Mouse (Mus musculus) kidney, postnatal 14 days (tissue): ENCODE data around the gene Usp32.

Experiments used
- DNase-seq: peaks from one replicate; pipeline ENCODE4 v3.0.0; 2022; ENCODE audit warnings: mixed read lengths

The Usp32 gene

GRCm38 (mm10) chr11:85123267-85123992, 16.5 kb downstream of the Usp32 start:
- no peak for DNase-seq

- no peak for DNase-seq
Observed at GRCm38 (mm10) chr11:85122073-85122472, 17.9 kb downstream of the Usp32 start.

- DNase-seq: no peak
Observed at GRCm38 (mm10) chr11:85117160-85117559, 22.8 kb downstream of the Usp32 start.

GRCm38 (mm10) chr11:85116084-85116844, 23.7 kb downstream of the Usp32 start:
- DNase-seq: no peak

- no peak for DNase-seq
Observed at GRCm38 (mm10) chr11:85109957-85110356, 30.0 kb downstream of the Usp32 start.

GRCm38 (mm10) chr11:85107217-85107616, 32.7 kb downstream of the Usp32 start:
- no peak for DNase-seq

GRCm38 (mm10) chr11:85105836-85106235, 34.1 kb downstream of the Usp32 start:
- no peak for DNase-seq

GRCm38 (mm10) chr11:85103763-85104162, 36.2 kb downstream of the Usp32 start:
- no peak for DNase-seq

- no peak for DNase-seq
Observed at GRCm38 (mm10) chr11:85095116-85095515, 44.8 kb downstream of the Usp32 start.

GRCm38 (mm10) chr11:85086253-85086652, 53.7 kb downstream of the Usp32 start:
- DNase-seq: no peak

- DNase-seq: no peak
Observed at GRCm38 (mm10) chr11:85067871-85068270, 72.1 kb downstream of the Usp32 start.

- DNase-seq: no peak
Observed at GRCm38 (mm10) chr11:85058562-85058961, 81.4 kb downstream of the Usp32 start.

GRCm38 (mm10) chr11:85057544-85057943, 82.4 kb downstream of the Usp32 start:
- DNase-seq: no peak

- DNase-seq: no peak
Observed at GRCm38 (mm10) chr11:85056901-85057300, 83.1 kb downstream of the Usp32 start.

- no peak for DNase-seq
Observed at GRCm38 (mm10) chr11:85055561-85055960, 84.4 kb downstream of the Usp32 start.

GRCm38 (mm10) chr11:85039256-85039655, 100.7 kb downstream of the Usp32 start:
- no peak for DNase-seq

- DNase-seq: peak; percentile 3
Observed at GRCm38 (mm10) chr11:85013121-85013520, 126.8 kb downstream of the Usp32 start.

- no peak for DNase-seq
Observed at GRCm38 (mm10) chr11:85003566-85003965, 136.4 kb downstream of the Usp32 start.

GRCm38 (mm10) chr11:84995241-84995640, 144.7 kb downstream of the Usp32 start:
- no peak for DNase-seq

- DNase-seq: no peak
Observed at GRCm38 (mm10) chr11:84992996-84993395, 147.0 kb downstream of the Usp32 start.

GRCm38 (mm10) chr11:84988341-84988919, 151.5 kb downstream of the Usp32 start:
- no peak for DNase-seq

GRCm38 (mm10) chr11:84985421-84985820, 154.5 kb downstream of the Usp32 start:
- DNase-seq: no peak

GRCm38 (mm10) chr11:84980697-84981096, 159.3 kb downstream of the Usp32 start:
- DNase-seq: no peak

- no peak for DNase-seq
Observed at GRCm38 (mm10) chr11:84979351-84979750, 160.6 kb downstream of the Usp32 start.
